Mouse (Mus musculus) E14TG2a.4 (cell line): ENCODE measurements at regions not wholly inside any gene's neighbourhood (a gene's known extent, or its start where the extent isn't known, plus 50 kb on each side); places are given as distances from the start of the nearest gene placed in this dataset.
A peak's percentile ranks its signal among the peaks of the same experiment; 100 is the strongest.

Experiments
- CTCF ChIP-seq: conservative IDR thresholded peaks from 2 replicates; pipeline ENCODE4 v1.5.1; 2014; ENCODE audit warnings: low read length
- POU5F1 ChIP-seq: IDR thresholded peaks from 2 replicates; pipeline ENCODE4 v1.6.1; 2014; ENCODE audit warnings: low read length, borderline replicate concordance

- peak; percentile 47 for TF ChIP-seq CTCF
- TF ChIP-seq POU5F1, result no peak
Measured at GRCm38 (mm10) chr12:49170097-49170496, 212.4 kb upstream of the Foxg1 start.
